ENCODE assay signal across 21 mouse cellular contexts in genomic region chr12:73836132-73836531, GRCm38 (mm10).
"Had no signal": no experiment of that assay in that cellular context is flagged by ENCODE, and none has a peak within 500 bp of the region (broad histone marks: within the 10 kb centered on the region; RNA-seq: fewer than 3 reads in every experiment).

No protein-coding gene starts in this region.

- H3K4me2 ChIP-seq: heart, embryonic 13.5 days; heart, embryonic 15.5 days; hindbrain, embryonic 13.5 days; hindbrain, embryonic 15.5 days; limb, embryonic 13.5 days; limb, embryonic 15.5 days; liver, embryonic 12.5 days had no signal

- H3K4me1 ChIP-seq: heart, embryonic 13.5 days; heart, embryonic 15.5 days; limb, embryonic 13.5 days; liver, embryonic 12.5 days had no signal

- H3K9me3 ChIP-seq: heart, embryonic 10.5 days; heart, embryonic 13.5 days; heart, embryonic 15.5 days; hindbrain, embryonic 13.5 days; hindbrain, embryonic 15.5 days; limb, embryonic 13.5 days; limb, embryonic 15.5 days; liver, embryonic 12.5 days had no signal

- ATAC-seq: hindbrain, postnatal 0 days; liver, embryonic 12.5 days had no signal

- H3K36me3 ChIP-seq: heart, embryonic 10.5 days; heart, embryonic 13.5 days; heart, embryonic 15.5 days; hindbrain, embryonic 13.5 days; hindbrain, embryonic 15.5 days; limb, embryonic 13.5 days; limb, embryonic 15.5 days; liver, embryonic 12.5 days had no signal

- H3K9ac ChIP-seq: heart, embryonic 13.5 days; heart, embryonic 15.5 days; hindbrain, embryonic 13.5 days; hindbrain, embryonic 15.5 days; limb, embryonic 13.5 days; limb, embryonic 15.5 days; liver, embryonic 12.5 days; liver, embryonic 14.5 days had no signal

- H3K27me3 ChIP-seq: heart, embryonic 13.5 days; heart, embryonic 15.5 days; hindbrain, embryonic 13.5 days; hindbrain, embryonic 15.5 days; limb, embryonic 13.5 days; limb, embryonic 15.5 days had no signal

- H3K4me3 ChIP-seq: heart, embryonic 10.5 days; heart, embryonic 13.5 days; heart, embryonic 15.5 days; hindbrain, embryonic 13.5 days; hindbrain, embryonic 15.5 days; layer of hippocampus, adult 2 months; limb, embryonic 13.5 days; limb, embryonic 15.5 days; liver, embryonic 12.5 days had no signal

- H3K27ac ChIP-seq: heart, embryonic 10.5 days; heart, embryonic 13.5 days; heart, embryonic 15.5 days; hindbrain, embryonic 13.5 days; hindbrain, embryonic 15.5 days; hindbrain, postnatal 0 days; layer of hippocampus, adult 2 months; limb, embryonic 13.5 days; limb, embryonic 15.5 days; liver, embryonic 12.5 days; liver, embryonic 14.5 days had no signal

- DNase-seq: gastrocnemius, postnatal 14 days; gastrocnemius, postnatal 36 days; heart, adult 18-20 months; heart, postnatal 14 days; heart, postnatal 36 days; kidney, adult 18-20 months; kidney, adult 8-10 months; kidney, postnatal 14 days; kidney, postnatal 36 days; left cerebral cortex, postnatal 4 days had no signal
